Mouse (Mus musculus) lung, embryonic 16.5 days (tissue): ENCODE measurements at regions not wholly inside any gene's neighbourhood (a gene's known extent, or its start where the extent isn't known, plus 50 kb on each side); places are given as distances from the start of the nearest gene placed in this dataset.

Experiments
- ATAC-seq: fragments of 200-750 bp; cut with Nextera tagmentation; 2 replicates; pipeline ENCODE4 v1.8.0; 2017; ENCODE audit warnings: low read depth, mild to moderate bottlenecking, moderate library complexity
- H3K27ac ChIP-seq: fragments of 300-500 bp; sonication (generic); 2 replicates; pipeline ENCODE4 v1.5.1; 2014; ENCODE audit warnings: mild to moderate bottlenecking, control low read depth, low read length
- H3K27me3 ChIP-seq: fragments of 300-500 bp; sonication (generic); 2 replicates; pipeline ENCODE4 v1.6.1; 2014; ENCODE audit warnings: low read depth, low read length, mixed read lengths; ENCODE audit not compliant: control insufficient read depth, insufficient read depth
- H3K36me3 ChIP-seq: fragments of 300-500 bp; sonication (generic); 2 replicates; pipeline ENCODE4 v1.6.1; 2014; ENCODE audit warnings: low read length; ENCODE audit not compliant: control insufficient read depth, insufficient read depth
- H3K4me1 ChIP-seq: fragments of 300-500 bp; sonication (generic); replicated peaks from 2 replicates; pipeline ENCODE4 v1.6.1; 2014; ENCODE audit warnings: low read length, mixed read lengths; ENCODE audit not compliant: control insufficient read depth, insufficient read depth
- H3K4me2 ChIP-seq: fragments of 300-500 bp; sonication (generic); 2 replicates; pipeline ENCODE4 v1.6.1; 2014; ENCODE audit warnings: low read depth, low read length, control low read depth
- H3K4me3 ChIP-seq: fragments of 300-500 bp; sonication (generic); 2 replicates; pipeline ENCODE4 v1.5.1; 2014; ENCODE audit warnings: mild to moderate bottlenecking, low read length, control low read depth
- H3K9ac ChIP-seq: fragments of 300-500 bp; sonication (generic); 2 replicates; pipeline ENCODE4 v1.6.1; 2014; ENCODE audit warnings: low read length, control low read depth
- H3K9me3 ChIP-seq: fragments of 300-500 bp; sonication (generic); 2 replicates; pipeline ENCODE4 v1.6.1; 2016; ENCODE audit warnings: low read length; ENCODE audit not compliant: control insufficient read depth
- WGBS: fragments of 180-500 bp; shearing (Covaris S2); extraction: QIAGEN DNeasy Blood & Tissue Kit; methylation state at CpG from one replicate; pipeline ENCODE4 v1.1.7; 2014; 5-methylcytosine and 5-hydroxymethylcytosine counted together

- Histone ChIP-seq H3K4me1 (peaks cover 8% of the 10 kb centered on the region), H3K36me3 (no peaks in the 10 kb centered on the region), H3K4me2 (no peak overlapping the region), H3K4me3 (no peak overlapping the region), H3K9me3 (no peaks in the 10 kb centered on the region), H3K27ac (peak overlapping the region; percentile 55), H3K9ac (no peak overlapping the region), H3K27me3 (no peaks in the 10 kb centered on the region)
- 61% methylated on average over 16 of the region's 16 CpGs for WGBS
- ATAC-seq, result no peak
These were observed 284.4 kb upstream of the Mpdz start for GRCm38 (mm10) chr4:81726761-81727723.

- ATAC-seq, result no peak
- H3K4me3 ChIP-seq, result no peak overlapping the region
- no peak overlapping the region for H3K9ac ChIP-seq
- H3K9me3 ChIP-seq, result no peaks in the 10 kb centered on the region
- H3K4me1 ChIP-seq, result peaks cover 8% of the 10 kb centered on the region
- WGBS, result 81% methylated on average over 2 of the region's 2 CpGs
- no peaks in the 10 kb centered on the region for H3K36me3 ChIP-seq
- no peaks in the 10 kb centered on the region for H3K27me3 ChIP-seq
- H3K4me2 ChIP-seq, result no peak overlapping the region
- H3K27ac ChIP-seq, result no peak overlapping the region
These were observed 282.1 kb upstream of the Mpdz start for GRCm38 (mm10) chr4:81724751-81725150.

DNA sequence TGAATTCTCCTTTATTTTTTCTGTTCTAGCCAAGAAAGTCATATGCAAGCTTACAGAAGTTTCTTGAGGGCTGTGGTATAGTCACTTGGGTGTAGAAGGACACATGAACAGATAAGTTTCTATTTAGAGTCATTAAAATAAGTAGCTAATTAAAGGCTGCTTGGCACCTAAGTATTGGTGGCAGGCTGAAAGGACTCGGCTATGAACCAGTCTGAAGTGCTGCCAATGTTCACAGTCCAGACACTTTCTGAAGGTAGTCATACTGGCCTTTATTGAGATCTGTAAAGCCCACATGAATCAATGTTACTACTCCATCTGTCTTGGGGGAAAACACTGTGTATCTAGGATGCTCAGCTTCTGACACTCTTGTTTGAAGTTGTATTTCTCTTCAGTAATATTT, 269.8 kb upstream of the Mpdz start:
- H3K4me1 ChIP-seq, result no peaks in the 10 kb centered on the region
- no peak overlapping the region for H3K9ac ChIP-seq
- no peaks in the 10 kb centered on the region for H3K36me3 ChIP-seq
- no peaks in the 10 kb centered on the region for H3K27me3 ChIP-seq
- ATAC-seq, result no peak
- H3K4me3 ChIP-seq, result no peak overlapping the region
- no peaks in the 10 kb centered on the region for H3K9me3 ChIP-seq
- H3K27ac ChIP-seq, result no peak overlapping the region
- H3K4me2 ChIP-seq, result no peak overlapping the region
- WGBS, result 57% methylated on average over 1 of the region's 1 CpGs

DNA sequence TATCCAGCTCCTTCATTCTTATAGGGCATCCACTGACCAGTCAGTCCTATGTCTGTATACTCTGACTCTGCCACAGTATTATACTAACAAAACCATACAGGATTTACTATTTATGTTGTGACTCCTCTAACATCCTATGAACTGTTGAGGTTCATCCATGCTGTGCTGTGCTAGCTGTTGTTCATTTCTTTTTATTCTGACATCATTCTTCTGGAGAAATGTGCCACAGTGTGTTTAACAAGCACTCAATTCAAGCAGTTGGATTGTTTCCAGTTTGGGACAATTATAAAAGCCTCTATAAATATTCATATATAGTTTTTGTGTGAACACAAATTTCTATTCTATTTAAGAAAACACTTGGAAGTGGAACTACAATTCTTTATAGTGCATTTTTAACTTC, 252.6 kb upstream of the Mpdz start:
- Histone ChIP-seq H3K9me3 (no peaks in the 10 kb centered on the region), H3K27ac (no peak overlapping the region), H3K4me2 (no peak overlapping the region), H3K4me3 (no peak overlapping the region), H3K9ac (no peak overlapping the region), H3K27me3 (no peaks in the 10 kb centered on the region), H3K4me1 (no peaks in the 10 kb centered on the region), H3K36me3 (no peaks in the 10 kb centered on the region)
- no peak for ATAC-seq

DNA sequence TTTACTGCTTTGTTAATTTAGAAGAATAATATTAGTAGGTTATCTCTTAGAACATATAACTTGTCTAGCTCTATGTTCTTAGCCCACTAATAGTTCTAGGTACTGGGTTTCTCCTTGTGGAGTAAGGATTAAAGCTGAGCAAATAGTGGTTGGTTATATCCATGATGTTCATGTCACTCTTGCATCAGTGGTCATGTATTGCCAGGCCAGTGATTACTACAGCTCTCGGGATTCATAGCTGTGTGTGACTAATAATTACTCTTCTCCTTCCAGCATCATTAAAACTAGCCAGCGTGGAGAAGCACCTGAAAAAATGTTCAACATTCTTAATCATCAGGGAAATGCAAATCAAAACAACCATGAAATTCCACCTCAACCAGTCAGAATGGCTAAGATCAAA, 234.6 kb upstream of the Mpdz start:
- Histone ChIP-seq H3K9ac (no peak overlapping the region), H3K4me3 (no peak overlapping the region), H3K4me1 (0 out of 2 replicates have a peak, but pooled peaks cover 3% of the 10 kb centered on the region), H3K4me2 (no peak overlapping the region), H3K36me3 (no peaks in the 10 kb centered on the region), H3K27me3 (no peaks in the 10 kb centered on the region), H3K27ac (no peak overlapping the region), H3K9me3 (no peaks in the 10 kb centered on the region)
- WGBS, result 78% methylated on average over 2 of the region's 2 CpGs
- ATAC-seq, result no peak

GRCm38 (mm10) chr4:81674871-81675270, 232.3 kb upstream of the Mpdz start:
- WGBS, result 81% methylated on average over 2 of the region's 2 CpGs
- no peak for ATAC-seq

DNA sequence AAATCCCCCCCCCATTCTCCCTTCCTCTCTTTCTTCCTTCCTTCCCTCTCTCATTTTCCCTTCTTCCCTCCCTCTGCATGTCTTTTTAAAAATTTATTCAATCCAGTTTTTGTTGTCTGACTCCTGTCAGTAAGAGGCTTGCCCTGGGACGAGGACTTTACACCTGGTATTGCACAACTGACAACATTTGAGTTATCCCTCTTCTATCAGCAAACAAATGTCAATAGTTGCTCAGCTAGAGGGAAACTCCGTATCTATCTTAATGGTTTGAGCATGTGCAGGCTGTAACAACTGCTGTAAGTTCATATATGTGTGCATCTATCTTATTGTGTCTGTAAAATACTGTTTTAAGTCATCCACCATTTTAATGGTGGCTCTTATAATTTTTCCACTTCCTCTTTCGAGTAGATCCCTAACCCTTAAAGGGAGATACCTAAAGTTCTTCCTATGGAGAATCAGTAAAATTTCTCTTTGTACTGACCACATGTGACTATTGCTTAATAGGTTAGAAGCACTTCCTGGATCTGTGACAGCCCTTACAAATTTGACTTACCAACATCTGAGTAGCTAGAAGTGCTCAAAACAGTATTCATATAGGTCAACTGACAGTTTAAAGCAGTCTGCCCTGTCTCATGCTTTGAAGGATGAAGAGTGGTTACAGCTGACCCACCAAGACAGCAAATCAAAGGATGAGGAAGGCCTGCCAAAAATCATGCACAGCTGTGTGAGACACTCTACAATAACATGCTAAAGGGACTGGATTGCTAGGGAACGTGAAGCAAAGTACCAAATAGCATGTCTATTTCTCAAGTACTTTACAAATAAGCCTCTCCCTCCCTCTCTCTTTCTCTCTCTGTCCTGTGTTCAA, 231.0 kb upstream of the Mpdz start:
- no peaks in the 10 kb centered on the region for H3K9me3 ChIP-seq
- no peak overlapping the region for H3K27ac ChIP-seq
- peak; percentile 93 for ATAC-seq
- H3K4me2 ChIP-seq, result no peak overlapping the region
- 46% methylated on average over 4 of the region's 4 CpGs for WGBS
- H3K4me1 ChIP-seq, result peaks cover 13% of the 10 kb centered on the region
- H3K27me3 ChIP-seq, result no peaks in the 10 kb centered on the region
- H3K4me3 ChIP-seq, result no peak overlapping the region
- no peaks in the 10 kb centered on the region for H3K36me3 ChIP-seq
- H3K9ac ChIP-seq, result no peak overlapping the region

More at GRCm38 (mm10) chr4:81674871-81675270, 232.3 kb upstream of the Mpdz start:
- H3K36me3 ChIP-seq, result no peaks in the 10 kb centered on the region
- H3K4me1 ChIP-seq, result 0 out of 2 replicates have a peak, but pooled peaks cover 5% of the 10 kb centered on the region
- no peaks in the 10 kb centered on the region for H3K27me3 ChIP-seq
- H3K27ac ChIP-seq, result no peak overlapping the region
- H3K4me3 ChIP-seq, result no peak overlapping the region
- no peak overlapping the region for H3K9ac ChIP-seq
- no peaks in the 10 kb centered on the region for H3K9me3 ChIP-seq
- H3K4me2 ChIP-seq, result no peak overlapping the region

GRCm38 (mm10) chr4:81671986-81672385, 229.4 kb upstream of the Mpdz start:
- WGBS, result 20% methylated on average over 2 of the region's 2 CpGs
- no peaks in the 10 kb centered on the region for H3K27me3 ChIP-seq
- no peak; the same call in 1 of the 2 replicates for ATAC-seq

GRCm38 (mm10) chr4:81669181-81669580, 226.6 kb upstream of the Mpdz start:
- Histone ChIP-seq H3K4me3 (no peak overlapping the region), H3K9me3 (no peaks in the 10 kb centered on the region; the same call in 1 of the 2 replicates), H3K27ac (no peak overlapping the region), H3K9ac (no peak overlapping the region), H3K27me3 (no peaks in the 10 kb centered on the region), H3K36me3 (no peaks in the 10 kb centered on the region), H3K4me1 (peaks cover 10% of the 10 kb centered on the region), H3K4me2 (no peak overlapping the region)
- 0 out of 2 replicates have a peak, but pooled peaks have one; percentile 31 for ATAC-seq
- 4% methylated on average over 3 of the region's 3 CpGs for WGBS

More at GRCm38 (mm10) chr4:81671986-81672385, 229.4 kb upstream of the Mpdz start:
- Histone ChIP-seq H3K4me3 (no peak overlapping the region), H3K9me3 (no peaks in the 10 kb centered on the region), H3K36me3 (no peaks in the 10 kb centered on the region), H3K4me1 (peaks cover 13% of the 10 kb centered on the region), H3K27ac (no peak overlapping the region), H3K9ac (no peak overlapping the region), H3K4me2 (no peak overlapping the region)
